In genomic region chr11:92303052-92303451, GRCm38 (mm10) we compare ENCODE assay signal across 23 mouse cellular contexts.
DNase-seq lines count a peak whose midpoint lies in the region; ATAC-seq lines count a peak whose summit lies in the region.
"Had no signal": no experiment of that assay in that cellular context is flagged by ENCODE, and none has a peak within 500 bp of the region (broad histone marks: within the 10 kb centered on the region; RNA-seq: fewer than 3 reads in every experiment).

No protein-coding gene starts in this region.

- H3K36me3 ChIP-seq in midbrain, embryonic 11.5 days (ENCODE audit: control insufficient read depth, insufficient read depth, low read length) = no peaks in the 10 kb centered on the region
- no peaks in the 10 kb centered on the region for H3K36me3 ChIP-seq in midbrain, embryonic 15.5 days (replicated peaks)
- no peaks in the 10 kb centered on the region for H3K36me3 ChIP-seq in neural tube, embryonic 12.5 days
- H3K36me3 ChIP-seq: embryonic facial prominence, embryonic 10.5 days; forebrain, embryonic 15.5 days; G1E; heart, embryonic 13.5 days; hindbrain, embryonic 15.5 days had no signal

- no peak overlapping the region for H3K4me2 ChIP-seq in midbrain, embryonic 11.5 days
- no peak overlapping the region for H3K4me2 ChIP-seq in midbrain, embryonic 15.5 days
- H3K4me2 ChIP-seq in neural tube, embryonic 12.5 days (replicated peaks) = no peak overlapping the region
- H3K4me2 ChIP-seq: forebrain, embryonic 15.5 days; heart, embryonic 13.5 days; hindbrain, embryonic 15.5 days had no signal

- H3K9ac ChIP-seq in midbrain, embryonic 11.5 days (ENCODE audit: low read length) = no peak overlapping the region
- no peak overlapping the region for H3K9ac ChIP-seq in midbrain, embryonic 15.5 days
- no peak overlapping the region for H3K9ac ChIP-seq in neural tube, embryonic 12.5 days
- H3K9ac ChIP-seq: forebrain, embryonic 15.5 days; heart, embryonic 13.5 days; hindbrain, embryonic 15.5 days had no signal

- H3K4me1 ChIP-seq in midbrain, embryonic 11.5 days (ENCODE audit: control insufficient read depth, insufficient read depth, low read length) = no peaks in the 10 kb centered on the region
- no peaks in the 10 kb centered on the region for H3K4me1 ChIP-seq in midbrain, embryonic 15.5 days
- no peaks in the 10 kb centered on the region for H3K4me1 ChIP-seq in neural tube, embryonic 12.5 days
- H3K4me1 ChIP-seq: embryonic facial prominence, embryonic 10.5 days; forebrain, embryonic 15.5 days; heart, embryonic 13.5 days; hindbrain, embryonic 15.5 days had no signal

- no peaks in the 10 kb centered on the region for H3K9me3 ChIP-seq in midbrain, embryonic 11.5 days (ENCODE audit: control insufficient read depth, low read length)
- no peaks in the 10 kb centered on the region for H3K9me3 ChIP-seq in midbrain, embryonic 15.5 days
- no peaks in the 10 kb centered on the region for H3K9me3 ChIP-seq in neural tube, embryonic 12.5 days
- H3K9me3 ChIP-seq: embryonic facial prominence, embryonic 10.5 days; forebrain, embryonic 15.5 days; heart, embryonic 13.5 days; hindbrain, embryonic 15.5 days had no signal

- no peaks in the 10 kb centered on the region for H3K27me3 ChIP-seq in midbrain, embryonic 11.5 days (ENCODE audit: control insufficient read depth, insufficient read depth, low read length)
- H3K27me3 ChIP-seq in midbrain, embryonic 15.5 days (replicated peaks) = no peaks in the 10 kb centered on the region
- no peaks in the 10 kb centered on the region for H3K27me3 ChIP-seq in neural tube, embryonic 12.5 days (replicated peaks)
- H3K27me3 ChIP-seq: forebrain, embryonic 15.5 days; heart, embryonic 13.5 days; hindbrain, embryonic 15.5 days had no signal

- WGBS in midbrain, embryonic 11.5 days = 68% methylated on average over 5 of the region's 5 CpGs
- WGBS in midbrain, embryonic 15.5 days = 45% methylated on average over 5 of the region's 5 CpGs
- 66% methylated on average over 5 of the region's 5 CpGs for WGBS in neural tube, embryonic 12.5 days

- DNase-seq in embryo, embryonic 11 days = peak; percentile 2
- no peak for DNase-seq in embryo, embryonic 10 days (ENCODE audit: low spot score)
- DNase-seq in midbrain, embryonic 11.5 days (ENCODE audit: low spot score, missing footprints) = no peak
- no peak for DNase-seq in neural tube, embryonic 10.5 days (ENCODE audit: extremely low spot score, low spot score)
- peak; percentile 2 for DNase-seq in retina, postnatal 1 day
- DNase-seq in right cerebral cortex, adult 2 months (ENCODE audit: low spot score in 2 of 2) = no peak
- DNase-seq: adrenal gland, adult 8-10 months; adrenal gland, postnatal 36 days; B cell, adult 2 months; cerebellum, adult 11-12 months; cerebellum, adult 9-10 months; cerebellum, postnatal 25 days; gastrocnemius, postnatal 36 days; heart, adult 11 months; heart, postnatal 4 days had no signal

- H3K27ac ChIP-seq in midbrain, embryonic 11.5 days (ENCODE audit: low read depth, low read length) = no peak overlapping the region
- no peak overlapping the region for H3K27ac ChIP-seq in midbrain, embryonic 15.5 days
- no peak overlapping the region for H3K27ac ChIP-seq in neural tube, embryonic 12.5 days
- H3K27ac ChIP-seq: embryonic facial prominence, embryonic 10.5 days; forebrain, embryonic 15.5 days; heart, embryonic 13.5 days; hindbrain, embryonic 15.5 days had no signal

- H3K4me3 ChIP-seq in midbrain, embryonic 11.5 days (ENCODE audit: low read depth, low read length) = no peak overlapping the region
- H3K4me3 ChIP-seq in midbrain, embryonic 15.5 days = no peak overlapping the region
- no peak overlapping the region for H3K4me3 ChIP-seq in neural tube, embryonic 12.5 days
- H3K4me3 ChIP-seq: embryonic facial prominence, embryonic 10.5 days; forebrain, embryonic 15.5 days; heart, embryonic 13.5 days; hindbrain, embryonic 15.5 days had no signal

- ATAC-seq in midbrain, embryonic 11.5 days (ENCODE audit: low FRiP score) = peak; percentile 44; the same call in 1 of the 2 replicates
- ATAC-seq in midbrain, embryonic 15.5 days (replicated peaks) = no peak
- ATAC-seq in neural tube, embryonic 12.5 days (ENCODE audit: low FRiP score, low read depth) = 0 out of 2 replicates have a peak, but pooled peaks have one; percentile 37
- ATAC-seq: CD4-positive, CD25-positive, alpha-beta regulatory T cell, adult 4 months; forebrain, embryonic 15.5 days had no signal

Comparison
In these comparisons a context has a peak if more than half of its experiments do, and no peak if none do; other contexts are left out.
1. DNase-seq: peak in embryo, embryonic 11 days (single experiment) and retina, postnatal 1 day (single experiment); none in embryo, embryonic 10 days (single experiment), midbrain, embryonic 11.5 days (single experiment), neural tube, embryonic 10.5 days (single experiment) and right cerebral cortex, adult 2 months (0 of 2).